Mouse (Mus musculus) MN1 (cell line): ENCODE measurements around the gene Gm44511.
"Not testable (repeated sequence)": the region's sequence is repeated elsewhere in the genome, so short reads cannot be mapped to it uniquely, and the experiment has no call there.

ENCODE experiments used
- DNase-seq: peaks from one replicate; pipeline ENCODE4 v3.0.0-alpha.2; 2016; ENCODE audit warnings: low spot score

The Gm44511 gene

DNA sequence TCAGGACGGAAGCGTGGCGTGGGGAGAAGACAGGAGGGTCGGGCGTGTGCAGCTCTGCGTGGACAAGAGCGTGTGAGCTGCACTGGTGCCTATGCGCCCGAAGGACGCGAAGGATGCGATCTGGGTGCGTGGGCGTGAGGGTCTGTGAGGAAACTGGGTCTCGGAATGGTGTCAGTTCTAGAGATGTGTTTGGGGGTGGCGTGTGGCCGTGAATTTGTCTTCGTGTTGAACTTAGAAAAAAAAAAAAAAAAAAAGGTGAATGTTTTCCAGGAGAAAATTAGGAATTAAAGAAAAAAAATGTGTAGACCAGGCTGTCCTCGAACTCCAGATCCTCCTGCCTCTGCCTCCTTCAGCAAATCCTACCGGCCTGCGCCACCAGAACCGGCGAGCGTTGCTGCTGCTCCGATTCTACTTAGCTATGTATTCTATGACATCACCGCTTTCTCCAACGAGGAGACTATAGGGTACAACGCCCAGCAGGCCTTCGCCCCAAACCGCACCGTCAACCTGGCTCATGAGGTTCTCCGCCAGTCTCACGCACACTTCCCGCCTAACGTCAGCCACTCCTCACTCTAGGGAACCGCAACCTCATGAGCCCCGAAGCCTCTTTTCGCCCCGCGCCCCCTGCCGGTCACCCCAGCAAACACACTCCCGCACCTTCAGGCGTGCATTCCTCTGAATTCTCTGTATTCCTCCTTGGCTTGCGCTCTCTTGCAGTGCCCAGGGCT lies 65.5 kb downstream of the Gm44511 start:
- peak; percentile 90 for DNase-seq

DNA sequence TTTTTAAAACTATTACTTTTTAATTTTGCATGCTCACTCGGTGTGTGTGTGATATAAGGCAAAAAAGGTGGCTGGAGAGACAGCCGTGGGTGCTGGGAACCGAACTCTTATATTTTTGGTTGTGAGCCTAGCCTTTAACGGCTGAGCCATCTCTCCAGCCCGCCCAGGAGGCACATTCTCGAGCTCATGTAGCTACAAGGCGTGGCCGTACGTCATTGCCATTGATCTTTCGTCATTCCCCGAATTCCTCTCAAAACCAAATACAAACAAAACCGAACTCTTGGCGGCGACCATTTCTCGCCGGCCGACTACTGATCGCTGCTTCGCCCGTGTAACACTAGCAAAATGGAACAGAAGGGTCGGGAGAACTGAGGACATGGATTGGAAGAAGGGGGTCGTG lies 66.1 kb downstream of the Gm44511 start:
- peak; percentile 85 for DNase-seq

DNA sequence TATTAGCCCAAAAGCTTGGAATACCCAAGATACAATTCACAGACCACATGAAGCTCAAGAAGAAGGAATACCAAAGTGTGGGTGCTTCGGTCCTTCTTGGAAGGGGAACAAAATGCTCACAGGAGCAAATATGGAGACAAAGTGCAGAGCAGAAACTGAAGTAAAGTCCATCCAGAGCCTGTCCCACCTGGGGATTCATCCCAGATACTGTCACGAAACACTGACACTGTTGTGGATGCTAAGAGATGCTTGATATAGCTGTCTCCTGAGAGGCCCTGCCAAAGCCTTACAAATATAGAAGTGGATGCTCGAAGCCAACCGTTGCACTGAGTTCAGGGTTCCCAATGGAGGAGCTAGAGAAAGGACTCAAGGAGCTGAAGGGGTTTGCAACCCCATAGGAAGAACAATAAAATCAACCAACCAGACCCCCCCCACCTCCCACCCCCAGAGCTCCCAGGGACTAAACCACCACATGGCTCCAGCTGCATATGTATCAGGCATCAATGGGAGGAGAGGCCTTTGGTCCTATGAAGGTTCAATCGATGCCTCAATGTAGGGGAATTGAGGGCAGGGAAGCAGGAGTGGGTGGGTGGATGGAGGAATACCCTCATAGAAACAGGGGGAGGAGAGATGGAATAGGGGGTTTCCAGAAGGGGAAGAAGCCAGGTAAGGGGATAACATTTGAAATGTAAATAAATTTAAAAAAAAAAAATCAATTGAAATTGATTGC lies 66.7 kb downstream of the Gm44511 start:
- DNase-seq, result no peak

DNA sequence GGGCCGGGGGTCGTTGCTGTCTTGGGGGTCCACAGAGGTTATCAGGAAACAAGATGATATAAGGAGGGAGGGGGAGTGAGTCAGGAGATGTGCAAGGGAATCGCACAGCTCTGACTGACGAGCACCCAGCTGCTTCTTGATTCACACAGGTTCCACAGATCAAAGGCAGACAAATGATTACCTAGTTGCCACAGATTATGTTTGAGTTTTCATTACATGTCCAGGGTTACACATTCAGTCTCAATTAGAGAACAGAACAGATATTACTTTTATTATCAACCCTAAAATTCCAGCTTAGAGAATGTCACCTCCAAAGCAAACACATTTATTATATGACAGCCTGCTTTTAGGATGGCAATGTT lies 70.7 kb downstream of the Gm44511 start:
- not testable (repeated sequence) for DNase-seq

DNA sequence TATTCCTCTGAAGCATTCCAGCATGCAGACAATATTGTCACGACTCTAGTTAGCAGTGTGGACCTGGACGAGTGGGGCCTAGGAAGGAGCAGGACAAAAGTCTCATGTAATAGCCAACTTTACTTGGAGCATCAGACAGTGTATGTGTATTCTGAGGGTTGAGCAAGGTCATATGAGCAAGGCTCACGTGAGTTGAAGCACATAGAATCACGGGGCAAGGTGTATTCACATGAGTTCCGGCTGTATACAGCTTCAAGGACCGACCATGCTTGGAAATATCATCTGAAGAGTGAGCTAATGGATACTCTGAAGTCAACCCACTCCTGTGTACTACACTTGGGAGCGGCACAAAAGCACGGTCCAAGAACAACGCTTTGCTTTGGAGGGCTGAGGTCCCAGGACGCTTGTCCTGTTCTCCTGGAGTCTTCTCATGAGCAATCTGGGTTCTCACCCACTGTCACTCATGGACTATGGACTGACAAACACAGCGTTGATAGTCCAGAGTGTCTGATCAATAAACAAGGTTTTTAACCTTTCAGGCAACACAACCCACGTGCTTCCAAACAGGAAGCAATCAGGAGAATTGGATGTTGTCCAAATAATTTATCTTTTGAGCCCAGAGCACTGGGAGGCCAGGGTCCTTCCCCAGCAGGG lies 71.2 kb downstream of the Gm44511 start:
- not testable (repeated sequence) for DNase-seq

DNA sequence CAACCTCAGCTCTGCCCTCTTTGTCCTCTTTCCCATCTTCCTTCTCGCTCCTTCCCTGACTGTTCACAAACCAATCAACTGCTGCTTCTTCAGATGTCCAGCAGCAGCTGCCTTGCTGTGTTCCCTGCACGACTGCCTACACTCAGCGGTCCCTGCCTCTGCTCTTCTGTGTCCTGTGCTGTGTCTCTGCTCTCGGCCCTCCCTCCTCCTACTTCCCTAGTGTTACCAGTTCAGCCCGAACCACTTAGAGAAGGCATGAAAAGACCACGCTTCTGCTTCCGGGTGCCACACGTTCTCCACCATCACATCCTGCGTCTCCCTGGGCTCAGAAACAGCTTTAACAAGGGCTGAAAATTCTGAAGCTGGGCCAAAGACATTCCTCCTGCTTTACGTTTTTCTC lies 71.8 kb downstream of the Gm44511 start:
- DNase-seq, result not testable (repeated sequence)

DNA sequence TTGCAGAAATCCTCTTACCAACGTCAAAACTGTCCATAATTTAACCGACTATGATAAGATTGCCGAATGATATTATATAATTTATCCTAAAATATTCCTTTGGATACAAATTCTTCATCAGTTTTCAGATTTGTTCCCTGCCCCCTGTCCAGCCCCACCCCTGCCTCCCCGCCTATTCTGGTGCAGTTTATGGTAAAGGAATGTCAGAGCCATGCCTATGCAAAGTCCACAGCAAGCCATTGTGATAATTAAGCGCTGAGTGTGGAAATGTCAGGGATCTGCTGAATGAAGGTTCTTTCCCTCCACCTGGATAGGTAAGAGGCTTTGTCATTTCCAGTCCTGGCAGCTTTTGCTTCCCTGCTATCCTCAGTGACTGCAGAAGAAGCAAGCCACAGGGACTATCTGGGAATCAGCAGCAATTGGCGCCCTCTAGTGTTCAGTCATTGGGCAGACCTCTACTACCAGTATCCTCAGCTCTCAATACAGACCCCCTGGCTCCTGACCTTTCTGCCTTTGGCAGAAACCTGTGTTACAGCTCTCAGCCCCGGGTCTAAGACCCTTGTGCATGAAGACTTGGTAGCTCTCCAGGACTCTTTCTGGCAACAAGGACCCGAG lies 72.4 kb downstream of the Gm44511 start:
- DNase-seq, result peak; percentile 60

DNA sequence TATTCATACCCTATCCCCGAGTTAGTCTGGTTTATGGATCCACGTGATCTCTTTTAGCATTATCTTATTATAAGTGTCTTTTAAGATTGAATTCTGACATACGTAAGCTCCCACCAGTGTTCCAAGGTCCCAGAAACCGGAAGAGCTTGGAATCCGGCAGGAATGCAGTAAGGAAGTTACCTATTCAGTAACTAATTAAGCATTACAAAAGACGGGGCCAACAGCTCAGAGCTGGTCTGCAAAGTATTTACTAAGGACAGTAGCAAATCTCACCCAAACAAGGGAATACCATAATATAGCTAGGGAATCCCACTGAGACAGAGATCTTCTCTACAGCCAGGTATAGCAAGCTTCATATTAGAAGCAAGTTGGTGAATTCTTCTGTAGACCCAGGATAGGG lies 79.1 kb downstream of the Gm44511 start:
- not testable (repeated sequence) for DNase-seq

DNA sequence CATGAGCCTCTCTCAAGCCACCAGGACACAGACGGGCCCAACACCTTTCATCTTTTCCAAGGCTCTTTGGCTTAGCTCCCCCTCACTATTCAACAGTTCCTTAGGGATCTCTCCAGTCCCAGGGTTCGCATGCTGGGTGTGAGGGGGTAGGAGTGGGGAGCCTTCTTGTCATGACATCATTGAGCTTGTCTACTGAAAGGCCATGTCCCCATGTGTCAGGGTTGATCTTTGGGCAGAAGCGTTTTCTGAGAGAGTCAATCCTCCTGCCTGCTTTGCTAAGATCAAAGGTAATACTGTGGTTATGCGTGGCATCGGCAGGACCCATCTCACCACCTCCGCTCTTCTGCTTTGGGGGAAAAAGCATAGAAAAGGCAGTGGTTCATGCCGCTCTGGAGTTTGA lies 88.7 kb downstream of the Gm44511 start:
- DNase-seq, result no peak

DNA sequence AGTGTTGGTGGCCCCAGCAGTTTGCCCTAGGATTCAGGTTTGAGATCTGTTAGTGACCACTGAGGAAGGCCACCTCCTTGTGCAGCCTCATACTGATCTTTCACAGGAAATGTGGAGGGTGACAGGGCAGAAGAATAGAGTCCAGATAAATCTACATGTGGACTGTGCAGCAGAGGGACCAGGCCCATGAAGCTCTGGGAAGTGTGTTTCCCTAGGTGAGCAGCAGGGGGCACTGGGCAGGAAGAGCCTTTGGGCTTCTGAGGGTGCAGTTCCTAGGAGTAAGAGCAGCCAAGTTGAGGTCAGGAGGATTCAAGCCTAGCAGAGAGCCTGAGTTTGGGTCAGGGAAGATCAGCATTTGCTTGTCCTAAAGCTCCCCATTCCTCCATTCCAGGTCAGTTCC lies 90.0 kb downstream of the Gm44511 start:
- no peak for DNase-seq

DNA sequence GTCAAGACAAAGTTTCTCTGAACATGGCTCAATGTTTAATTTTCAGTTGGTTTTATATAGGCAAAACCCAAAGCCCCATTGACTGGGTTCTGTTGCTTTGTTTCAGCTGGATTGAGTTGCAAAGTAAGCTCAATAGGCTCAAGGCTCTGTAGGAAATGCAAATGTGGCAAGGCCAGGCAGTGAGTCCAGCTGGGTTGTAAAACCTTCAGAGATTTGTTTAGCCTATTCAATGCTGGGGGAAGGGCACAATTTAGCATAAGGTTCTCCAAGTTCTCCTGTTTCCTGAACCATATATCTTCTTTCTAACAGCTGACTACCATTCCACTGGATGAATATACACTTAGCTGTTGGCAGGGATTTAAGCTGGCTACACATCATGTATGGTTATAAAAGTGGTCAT lies 91.2 kb downstream of the Gm44511 start:
- no peak for DNase-seq

DNA sequence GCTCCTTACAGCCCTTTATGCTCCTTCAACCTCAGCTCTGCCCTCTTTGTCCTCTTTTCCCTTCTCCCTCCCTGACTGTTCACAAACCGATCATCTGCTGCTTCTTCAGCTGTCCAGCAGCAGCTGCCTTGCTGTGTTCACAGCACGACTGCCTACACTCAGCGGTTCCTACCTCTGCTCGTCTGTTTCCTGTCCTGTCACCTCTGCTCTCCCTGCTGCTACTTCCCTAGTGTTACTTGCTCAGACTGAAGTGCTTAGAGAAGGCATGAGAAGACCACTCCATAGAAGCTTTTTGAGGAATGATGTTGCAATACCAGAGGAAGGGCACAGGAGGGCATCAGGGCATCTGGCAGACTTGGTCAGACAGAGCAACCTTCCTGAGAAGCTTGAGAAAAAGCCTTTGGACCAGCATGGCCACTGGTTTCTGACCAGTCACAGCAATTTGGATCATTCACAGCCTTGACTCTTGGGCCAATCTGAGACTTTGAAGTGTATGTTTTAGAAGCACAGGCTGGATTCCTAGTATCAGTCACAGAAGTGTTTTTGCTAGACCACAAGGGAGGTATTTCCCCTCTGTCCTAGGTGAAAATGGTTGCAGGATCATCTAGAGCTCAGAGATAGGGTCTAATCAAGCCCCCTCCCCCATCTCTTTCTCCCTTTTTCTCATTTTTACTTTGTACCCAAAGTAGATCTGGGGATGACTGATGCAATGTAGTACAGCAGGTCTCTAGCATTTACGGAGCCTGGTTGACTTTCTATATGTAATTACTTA lies 92.0 kb downstream of the Gm44511 start:
- DNase-seq, result no peak

DNA sequence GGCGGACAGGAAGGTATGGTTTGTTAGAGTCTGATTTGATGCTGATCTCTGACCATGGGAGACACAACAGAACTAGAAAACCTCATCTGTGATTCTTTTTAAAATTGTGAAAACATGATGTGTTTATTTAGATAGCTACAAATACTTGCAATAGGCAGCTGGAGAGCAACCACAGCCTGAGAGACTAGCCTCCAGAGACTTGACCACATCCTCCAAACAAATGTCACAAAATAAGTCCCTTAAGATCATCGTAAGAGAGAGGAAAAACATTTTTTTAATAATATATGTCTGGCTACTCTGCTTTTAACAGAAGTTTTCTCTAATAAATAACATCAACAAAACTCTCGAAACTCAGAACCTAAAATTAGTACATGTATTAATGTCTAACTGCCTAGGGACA lies 94.1 kb downstream of the Gm44511 start:
- DNase-seq, result no peak
